Mouse (Mus musculus) heart, adult 18-20 months (tissue): Measurements from ENCODE around the gene Tmem182. TPM values are rescaled to one million over a fixed set of nuclear protein-coding genes. Genes with fewer than 3 reads are reported as not detected.

Source experiments
- DNase-seq, 2 experiments: peaks; one replicate each; pipeline ENCODE4 v3.0.0; 2021 to 2022; ENCODE audit warnings: mixed read lengths in 1 of 2
- total RNA-seq, 2 experiments: library from RNA; stranded (reverse); gene quantifications; 2 replicates each; pipeline ENCODE4 v1.2.3; 2021

The Tmem182 gene
- total RNA-seq, 2 experiments from 2014 or later, result 147 to 160 TPM

DNA sequence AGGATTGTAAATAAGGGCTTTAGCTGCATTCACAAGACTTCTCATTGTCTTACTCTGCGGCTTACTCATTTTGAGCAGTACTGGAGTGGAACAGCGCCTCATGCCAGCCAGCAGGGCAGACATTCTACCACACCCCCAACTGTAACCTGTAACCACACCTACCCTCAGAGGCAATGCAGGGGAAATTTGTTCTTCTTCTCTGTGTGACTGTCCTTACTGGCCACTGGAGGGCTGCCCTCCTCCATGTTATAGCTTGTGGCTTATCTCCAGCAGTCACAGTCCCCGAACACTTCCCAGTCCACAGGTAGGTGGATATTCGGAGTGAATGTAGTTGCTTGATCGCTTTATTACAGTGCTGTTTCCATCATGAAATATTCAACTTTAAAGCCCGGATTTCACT lies 59.6 kb downstream of the Tmem182 start:
- no peak for DNase-seq

DNA sequence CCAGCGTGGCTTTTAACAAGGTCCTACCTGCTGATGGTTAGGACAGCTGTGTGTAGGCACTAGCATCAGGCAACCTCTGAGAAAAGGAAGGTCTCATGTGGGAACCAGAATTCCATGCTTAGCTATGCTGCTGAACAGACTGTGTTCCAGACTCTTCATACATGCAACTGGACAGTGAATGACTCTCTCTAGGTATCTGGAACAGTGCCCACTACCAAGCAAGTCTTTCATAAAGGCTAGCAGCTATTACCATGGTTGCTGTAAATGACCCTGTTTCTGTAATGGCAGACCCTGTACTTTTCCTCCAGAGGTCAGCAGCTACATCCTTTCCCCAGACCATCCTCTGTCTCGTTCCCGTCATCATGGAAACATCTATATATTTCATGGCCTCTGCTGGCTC lies 61.7 kb downstream of the Tmem182 start:
- DNase-seq, result no peak

DNA sequence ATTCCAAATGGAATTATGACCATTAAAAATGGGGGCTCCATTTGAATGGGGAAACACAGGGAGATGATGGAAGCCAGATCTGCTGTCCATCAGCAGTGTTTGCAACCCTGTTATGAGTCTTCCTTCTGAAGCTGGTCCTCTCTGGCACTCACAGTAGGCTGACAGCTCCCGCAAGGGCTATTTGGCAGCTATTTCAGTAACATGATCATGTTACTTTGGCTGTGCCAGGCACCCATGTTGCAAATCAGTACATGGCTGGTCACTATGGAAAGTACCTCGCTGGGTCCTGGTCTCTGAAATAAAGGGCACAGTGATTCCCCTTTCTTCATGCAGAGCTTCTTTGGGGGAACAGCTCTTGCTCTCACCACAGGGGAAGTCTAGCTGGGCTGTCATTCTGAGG lies 62.2 kb downstream of the Tmem182 start:
- peak; percentile 40 to 41 for DNase-seq

DNA sequence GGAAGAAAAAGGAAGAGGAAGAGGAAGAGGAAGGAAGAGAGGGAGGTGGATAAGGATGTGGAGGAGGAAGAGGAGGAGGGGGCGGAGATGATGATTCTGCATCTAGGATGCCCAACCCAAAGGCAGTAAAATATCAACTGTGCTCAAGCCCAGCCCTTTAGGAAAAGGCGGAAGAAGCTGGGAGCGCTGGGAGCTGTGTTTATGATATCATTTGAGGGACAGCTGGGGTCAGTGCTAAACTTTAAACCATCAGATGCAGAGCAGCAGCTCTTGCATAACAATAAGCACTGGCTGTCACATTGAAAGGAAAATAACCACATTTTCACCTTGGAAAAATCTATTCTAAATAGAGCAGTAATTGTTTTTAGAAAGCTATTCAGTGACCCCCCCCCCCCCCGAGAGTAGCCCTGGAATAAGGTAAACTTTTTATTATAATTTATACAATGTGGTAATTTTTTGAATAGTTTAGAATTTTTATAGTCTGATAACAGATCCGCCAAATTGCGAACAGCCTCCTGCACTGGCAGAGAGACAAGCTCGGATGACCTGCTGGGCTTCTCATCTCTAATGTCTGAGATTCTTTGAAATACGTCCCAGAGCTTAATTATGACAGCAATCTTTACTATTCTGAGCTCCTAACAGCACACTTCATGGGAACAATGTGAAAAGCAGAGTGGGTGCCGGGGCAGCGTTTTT lies 68.5 kb downstream of the Tmem182 start:
- no peak for DNase-seq

DNA sequence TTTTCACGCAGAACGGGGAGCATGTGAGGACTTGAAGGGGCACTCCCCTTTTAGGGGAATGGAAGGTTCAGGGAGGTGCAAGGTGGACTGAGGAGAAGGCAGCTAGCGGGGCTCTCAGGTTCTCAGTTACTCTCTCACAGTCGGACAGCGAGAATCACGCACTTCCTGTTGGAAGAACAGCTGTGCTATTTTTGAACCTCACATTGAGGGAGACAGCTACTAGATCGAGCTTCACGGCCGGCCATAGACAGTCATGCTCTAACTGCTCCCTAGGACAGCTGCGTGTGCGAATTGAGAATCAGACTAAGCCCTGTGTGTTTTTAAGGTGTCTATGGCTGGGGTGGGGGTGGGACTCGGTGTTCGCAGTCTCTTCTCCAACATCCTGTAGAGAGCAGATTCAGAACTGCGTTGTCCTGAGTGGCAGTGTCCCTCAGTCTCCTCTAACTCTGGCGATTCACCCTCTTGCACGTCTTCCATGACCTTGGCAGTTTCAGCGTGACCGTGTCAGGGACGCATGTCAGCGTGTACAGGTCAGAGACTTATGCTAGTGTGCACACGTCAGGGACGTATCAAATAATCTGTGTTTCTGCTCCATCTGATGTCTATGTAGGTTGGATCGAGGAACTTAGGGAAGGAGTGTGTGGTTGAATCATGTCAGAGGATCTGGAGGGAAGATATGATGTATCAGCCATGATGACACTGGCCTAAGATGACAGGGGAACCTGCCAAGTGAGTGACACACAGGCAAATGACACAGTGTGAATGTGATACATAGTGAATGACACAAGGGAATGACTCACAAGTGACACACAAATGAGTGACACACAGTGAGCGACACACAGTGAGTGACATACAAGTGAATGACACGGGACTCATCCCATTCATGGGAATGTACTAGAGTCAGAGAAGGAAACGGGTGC lies 69.3 kb downstream of the Tmem182 start:
- DNase-seq, result peak; percentile 39 to 48

DNA sequence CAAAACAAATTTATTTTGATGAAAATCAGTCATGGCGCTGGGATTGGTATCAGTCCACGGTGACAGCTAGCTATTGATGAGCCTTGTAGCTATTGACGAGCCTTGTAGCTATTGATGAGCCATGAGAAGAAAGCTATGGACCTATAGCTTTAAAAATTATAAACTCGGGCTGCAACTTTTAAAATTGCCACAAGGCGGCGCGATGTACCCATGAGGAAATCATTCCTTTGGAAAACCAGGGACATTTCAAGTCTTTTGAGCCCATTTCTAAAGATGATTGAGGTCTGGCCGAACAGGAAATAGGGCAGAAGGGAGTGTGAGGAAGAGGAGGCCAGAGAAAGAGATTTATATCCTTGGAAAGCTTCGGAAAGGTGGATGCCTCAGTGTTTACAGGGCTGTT lies 73.7 kb downstream of the Tmem182 start:
- peak in 1 of 2 experiments; percentile 64 for DNase-seq

DNA sequence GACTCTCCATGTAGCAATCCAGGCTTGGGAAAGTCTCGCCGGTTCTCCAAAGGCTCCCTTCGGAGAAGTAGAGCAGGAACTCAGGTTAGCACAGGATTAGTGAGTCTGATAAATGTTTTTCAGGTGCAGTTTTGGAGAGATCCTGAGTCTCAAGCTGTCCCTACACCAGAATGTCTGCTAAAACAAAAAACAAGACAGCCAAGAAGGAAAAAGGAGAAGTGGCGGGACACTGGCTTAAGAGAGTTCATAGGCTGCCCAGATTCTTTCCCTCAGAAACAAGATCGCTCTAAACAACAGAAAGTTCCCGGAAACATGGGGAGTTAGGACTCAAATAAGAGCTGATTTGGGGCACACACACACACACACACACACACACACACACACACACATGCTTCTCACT lies 74.1 kb downstream of the Tmem182 start:
- DNase-seq, result no peak

DNA sequence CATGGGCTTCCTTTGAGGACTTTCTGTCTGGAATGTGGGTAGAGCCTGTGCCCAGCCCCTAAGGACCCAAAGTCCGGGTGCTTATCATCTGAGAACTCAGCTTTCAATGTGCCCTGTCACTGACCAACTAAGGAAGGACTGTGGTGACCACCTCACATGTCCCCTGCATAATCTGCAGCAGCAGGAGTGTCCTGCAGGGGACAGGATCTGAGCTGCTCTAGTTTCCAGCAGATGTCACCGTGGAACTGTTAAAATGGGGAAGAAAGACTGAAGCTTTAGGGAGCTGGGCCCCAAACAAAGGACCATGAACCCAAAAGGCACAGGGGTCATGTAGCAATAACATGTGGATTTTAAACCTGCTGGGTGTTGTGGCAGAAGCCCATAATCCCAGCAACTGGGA lies 75.1 kb downstream of the Tmem182 start:
- DNase-seq, result no peak

DNA sequence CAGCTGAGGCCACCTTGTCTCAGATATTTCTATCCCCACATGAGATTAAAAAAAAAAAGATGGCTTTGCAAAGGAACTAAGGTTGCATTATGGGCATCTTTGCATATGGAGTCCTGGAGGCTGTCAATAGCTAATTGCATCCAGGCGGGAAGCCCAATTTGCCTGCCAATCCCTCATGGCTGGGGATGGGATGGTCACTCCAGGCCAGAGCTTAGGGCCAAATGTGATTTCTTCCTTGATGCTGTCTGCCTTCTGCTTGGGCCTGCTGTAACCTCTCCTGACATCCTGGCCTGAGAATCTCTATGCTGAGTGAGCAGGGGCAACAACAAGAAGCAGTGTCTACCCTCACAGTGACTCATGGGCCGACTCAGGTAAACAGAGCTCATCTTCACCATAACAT lies 78.5 kb downstream of the Tmem182 start:
- DNase-seq, result no peak

DNA sequence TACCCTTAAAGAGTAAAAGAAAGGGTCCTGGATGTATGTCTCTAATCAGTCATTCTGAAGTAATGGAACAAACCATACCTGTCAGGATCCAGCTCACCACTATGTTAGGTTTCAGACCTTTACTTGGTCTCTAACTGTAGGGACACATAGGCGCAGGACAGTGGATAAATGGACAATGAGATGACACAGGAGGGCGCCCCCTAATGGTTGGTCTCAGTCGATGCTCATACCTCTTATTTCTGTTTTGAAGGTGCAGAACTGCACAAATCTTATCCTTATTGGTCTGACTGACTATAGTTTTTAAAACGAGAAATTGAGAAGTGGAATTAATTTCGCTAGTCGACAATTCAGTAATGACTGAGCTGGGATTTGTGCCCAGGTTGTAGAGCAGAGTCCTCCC lies 79.5 kb downstream of the Tmem182 start:
- no peak for DNase-seq

DNA sequence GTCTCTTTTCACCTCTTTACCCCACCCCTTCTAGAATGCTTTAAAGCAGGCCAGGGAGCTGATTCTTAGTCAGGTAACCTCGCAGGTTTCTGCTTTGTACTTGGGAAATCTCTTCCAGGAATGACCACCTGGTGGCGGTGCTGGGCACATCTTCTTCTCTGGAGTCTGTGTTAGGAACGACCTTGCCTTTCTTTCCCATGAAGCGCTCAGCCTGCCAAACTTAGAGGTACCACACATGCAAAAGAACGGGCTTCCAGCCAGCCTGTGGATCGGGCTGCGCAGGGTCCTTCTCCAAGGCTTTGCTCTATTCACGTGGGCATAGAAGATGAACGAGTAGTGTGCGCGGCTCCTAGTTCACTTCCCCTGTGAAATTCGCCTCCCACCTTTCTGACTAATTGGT lies 82.3 kb downstream of the Tmem182 start:
- peak; percentile 32 to 64 for DNase-seq

DNA sequence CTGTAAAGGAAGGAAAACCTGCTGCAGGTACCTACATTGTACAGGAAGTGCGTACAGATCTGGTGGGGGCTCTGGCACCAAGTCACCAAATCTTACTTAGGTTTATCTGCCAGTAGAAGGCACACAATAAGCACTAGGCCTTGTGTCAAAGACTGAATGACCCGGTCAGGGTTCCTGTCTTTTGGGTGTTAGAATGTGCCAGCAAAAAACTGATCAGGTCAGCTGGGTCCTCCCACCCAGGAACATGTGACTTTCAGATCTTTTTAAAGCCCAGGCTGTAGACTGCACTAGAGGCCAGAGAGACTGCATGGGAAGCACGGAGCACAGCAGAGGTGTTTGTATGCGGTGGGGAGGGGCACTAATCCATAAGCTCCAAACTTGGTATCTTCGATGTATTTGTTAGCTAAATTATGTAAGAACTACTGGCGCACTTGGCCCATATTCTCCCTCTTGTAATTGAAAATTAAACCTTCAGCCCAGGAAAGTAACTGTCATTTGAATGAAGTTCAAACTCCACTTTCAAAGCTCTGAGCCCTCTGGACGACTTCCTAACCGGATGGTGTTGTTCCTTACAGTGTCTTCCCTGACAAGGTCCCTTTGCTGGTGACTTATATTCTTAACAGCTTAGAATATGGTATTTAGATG lies 83.1 kb downstream of the Tmem182 start:
- no peak for DNase-seq

DNA sequence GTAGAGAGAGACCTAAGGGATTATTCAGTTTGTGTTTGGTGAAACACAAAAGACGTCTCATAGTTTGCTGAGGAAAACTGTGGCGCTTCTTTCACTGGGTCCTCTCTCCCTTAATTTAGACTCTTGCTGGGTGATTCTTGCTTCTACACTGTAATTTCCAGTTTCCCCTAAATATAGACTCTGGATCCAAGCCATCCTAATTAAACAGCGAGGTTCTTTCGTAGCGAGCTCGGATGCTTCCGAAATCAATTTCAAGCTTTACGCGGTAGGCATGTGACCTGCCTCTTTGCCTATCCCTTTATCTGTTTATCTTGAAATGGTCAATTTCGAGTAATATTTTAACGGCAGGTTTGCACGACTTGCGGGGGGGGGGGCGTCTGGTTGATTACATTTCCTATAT lies 84.2 kb downstream of the Tmem182 start:
- no peak for DNase-seq

DNA sequence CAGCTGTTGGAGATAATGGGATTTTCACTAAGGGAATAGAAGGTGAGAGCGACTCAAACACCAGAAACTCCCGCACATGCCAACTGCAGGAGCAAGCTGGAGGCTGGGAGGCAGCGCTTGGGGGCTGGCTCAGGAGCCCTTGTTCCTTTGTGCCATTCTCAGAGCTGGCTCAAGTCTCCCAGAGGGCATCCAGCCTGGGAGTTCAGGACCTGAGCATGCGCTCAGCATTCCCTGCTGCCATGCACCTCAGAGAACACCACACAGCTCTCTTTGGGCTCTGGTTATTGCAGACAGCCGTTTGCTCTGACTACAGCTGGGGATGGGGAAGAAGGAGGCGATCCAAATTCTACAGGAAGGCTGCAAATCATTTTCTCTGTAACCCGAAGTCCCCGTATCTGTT lies 84.8 kb downstream of the Tmem182 start:
- DNase-seq, result no peak

DNA sequence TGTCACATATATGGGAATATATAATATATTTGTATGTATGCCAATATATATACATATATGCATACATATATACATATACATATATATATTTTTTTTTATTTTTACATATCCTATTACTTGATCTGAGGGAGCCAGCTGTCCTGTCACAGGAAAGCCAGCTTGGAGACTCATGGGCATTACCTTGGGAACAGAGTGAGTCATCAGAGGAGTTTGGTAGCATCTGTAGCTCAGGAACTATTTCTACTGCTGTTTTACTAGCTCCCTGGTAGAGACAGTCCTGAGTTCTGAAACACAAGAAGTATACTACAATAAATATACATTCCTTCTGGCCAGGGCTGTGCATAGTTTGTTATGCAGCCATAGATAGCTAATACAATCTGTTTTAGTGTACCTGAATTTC lies 98.3 kb downstream of the Tmem182 start:
- DNase-seq, result no peak

Other genes with a start within 250 kb of the Tmem182 start
- gene Slc9a4, start 225.5 kb upstream of the Tmem182 start, total RNA-seq, result under 1 TPM in 1 of 2 experiments, not detected in 1; 0.21 TPM
- gene Slc9a2, start 125.0 kb upstream of the Tmem182 start, total RNA-seq, result 1 to 10 TPM; 2.7 to 2.8 TPM
- gene Mfsd9, start 14.9 kb upstream of the Tmem182 start, total RNA-seq, result under 1 TPM; 0.62 to 0.69 TPM